Mouse (Mus musculus) left cerebral cortex, postnatal 25 days (tissue): Measurements from ENCODE around the gene Nrcam. TPM values are rescaled to one million over a fixed set of nuclear protein-coding genes. Genes with fewer than 3 reads are reported as not detected.

Experiments used
- DNase-seq, 2 experiments: peaks; one replicate each; pipeline ENCODE4 v3.0.0; 2022; ENCODE audit warnings: low spot score in 2 of 2, mixed read lengths in 1 of 2
- intact Hi-C: fragments of 180-260 bp; cut with DNase I; formaldehyde crosslinking; loops from one replicate; pipeline ENCODE4 v1.15.1; 2025
- total RNA-seq, 2 experiments: library from RNA; stranded (reverse); gene quantifications; 2 replicates each; pipeline ENCODE4 v1.2.3; 2021

Nrcam gene
- total RNA-seq, 2 experiments from 2014 or later, result 524 to 562 TPM

DNA sequence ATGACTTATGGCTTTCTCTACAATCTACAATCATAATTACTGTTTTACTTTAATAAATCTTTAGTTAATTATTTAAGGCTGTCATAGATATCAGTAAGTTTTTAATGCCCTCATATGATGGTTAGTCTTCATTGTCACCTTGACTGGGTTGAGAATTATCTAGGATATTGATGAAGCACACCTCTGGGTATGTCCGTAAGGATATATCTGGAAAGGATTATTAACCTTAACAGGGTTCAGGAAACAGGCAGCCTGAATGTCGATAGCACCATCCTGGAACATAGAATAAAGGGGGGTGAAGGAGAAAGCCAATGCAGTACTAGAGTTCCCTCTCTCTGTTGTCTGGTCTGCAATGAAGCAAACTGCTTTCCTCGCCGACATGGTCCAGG, 94.2 kb downstream of the Nrcam start:
- intact Hi-C loops, result no loop called here

DNA sequence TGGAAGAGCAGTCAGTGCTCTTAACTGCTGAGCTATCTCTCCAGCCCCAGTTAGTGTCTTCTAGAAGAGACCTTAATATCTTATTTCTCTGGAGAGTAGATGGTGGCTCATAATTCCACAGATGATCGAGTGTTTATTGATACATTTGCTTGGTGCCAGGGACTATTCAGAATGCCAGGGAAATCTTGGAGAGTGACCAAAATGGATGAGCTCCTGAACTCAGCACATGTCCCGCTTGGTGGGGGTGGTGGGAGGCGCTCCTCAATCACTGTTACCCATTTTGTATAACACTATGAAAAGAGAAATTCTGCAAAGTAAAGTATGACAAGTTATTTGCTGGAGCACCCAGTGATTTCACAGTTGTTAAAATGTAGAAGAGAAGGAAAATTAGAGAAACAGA, 95.3 kb downstream of the Nrcam start:
- no peak for DNase-seq
- intact Hi-C loops, result no loop called here

More for the DNA sequence above, 94.2 kb downstream of the Nrcam start:
- DNase-seq, result no peak

DNA sequence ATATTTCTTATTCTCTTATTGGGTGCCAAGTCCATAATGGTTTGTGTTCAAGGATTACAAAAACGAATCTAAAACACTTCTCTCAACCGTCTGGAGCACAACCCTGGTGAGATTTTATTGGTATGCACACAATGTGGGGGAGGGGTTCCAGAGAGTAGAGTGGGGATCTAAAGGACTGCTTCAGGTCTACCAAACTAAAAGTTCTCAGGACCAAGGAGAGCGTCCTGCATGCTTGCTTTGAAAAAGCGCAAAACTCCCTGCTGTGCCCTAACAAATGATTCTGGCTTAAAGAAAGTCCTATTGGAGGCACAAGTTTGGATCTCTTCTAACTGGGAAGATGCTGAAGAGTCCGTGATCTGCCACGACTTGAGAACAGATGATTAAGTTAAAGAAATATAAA, 96.4 kb downstream of the Nrcam start:
- DNase-seq, result no peak
- intact Hi-C loops, result no loop called here

DNA sequence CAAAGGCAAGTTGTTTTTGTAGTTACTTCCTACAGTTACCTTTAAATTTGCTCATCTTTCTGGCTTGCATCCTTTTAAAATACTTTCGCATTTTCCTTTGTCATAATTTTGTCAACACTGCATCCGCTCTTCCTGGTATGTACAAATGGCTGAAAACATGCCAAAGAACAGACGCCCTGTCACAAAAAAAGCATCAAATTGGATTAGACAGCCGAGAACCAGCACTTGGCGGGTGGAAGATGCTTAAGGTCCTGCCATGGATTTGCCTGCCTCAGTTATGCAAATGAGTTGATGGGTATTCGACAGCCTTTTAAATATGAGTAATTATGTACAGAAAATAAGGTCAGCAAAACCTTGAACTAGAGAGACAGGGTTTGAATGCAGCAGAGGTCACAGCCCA, 101.7 kb downstream of the Nrcam start:
- no peak for DNase-seq
- intact Hi-C loops, result no loop called here

DNA sequence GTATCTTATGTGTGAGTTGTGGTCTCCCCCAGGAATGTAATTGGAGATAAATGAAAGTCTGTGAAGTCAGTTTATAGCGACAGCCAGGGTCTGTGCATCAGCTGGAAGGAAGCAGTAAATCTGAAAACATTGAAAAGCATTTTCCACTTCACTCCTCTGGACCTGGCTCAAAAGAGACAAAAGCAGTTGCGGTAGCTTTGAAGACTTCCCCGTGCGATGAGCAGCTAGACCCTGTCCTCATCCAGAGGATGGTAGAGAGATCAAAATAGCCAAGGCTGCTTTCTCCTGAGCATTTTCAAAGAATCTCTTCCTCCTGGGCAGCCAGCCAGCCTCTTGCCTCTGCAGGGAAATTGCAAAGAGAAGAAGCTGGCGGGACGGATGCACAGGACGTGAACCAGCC, 102.3 kb downstream of the Nrcam start:
- DNase-seq, result peak; percentile 59 to 86
- intact Hi-C loops, result no loop called here

DNA sequence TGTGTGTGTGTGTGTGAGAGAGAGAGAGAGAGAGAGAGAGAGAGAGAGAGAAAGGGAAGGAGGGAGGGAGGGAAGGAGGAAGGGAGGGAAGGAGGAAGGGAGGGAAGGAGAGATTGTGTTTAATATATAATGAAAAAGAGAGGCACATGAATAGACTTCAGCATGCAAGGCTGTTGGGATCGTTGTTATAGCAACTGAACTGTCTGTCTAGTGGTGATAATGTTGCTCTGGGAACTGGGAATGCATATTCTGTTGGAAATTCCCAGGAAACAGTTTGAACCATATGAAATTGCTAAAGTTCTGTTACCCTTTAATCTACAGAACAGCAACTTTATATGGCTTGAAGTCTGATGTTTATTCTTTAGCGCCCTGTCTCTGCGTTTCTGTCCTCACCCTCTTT, 104.0 kb downstream of the Nrcam start:
- intact Hi-C loops, result no loop called here
- DNase-seq, result no peak

DNA sequence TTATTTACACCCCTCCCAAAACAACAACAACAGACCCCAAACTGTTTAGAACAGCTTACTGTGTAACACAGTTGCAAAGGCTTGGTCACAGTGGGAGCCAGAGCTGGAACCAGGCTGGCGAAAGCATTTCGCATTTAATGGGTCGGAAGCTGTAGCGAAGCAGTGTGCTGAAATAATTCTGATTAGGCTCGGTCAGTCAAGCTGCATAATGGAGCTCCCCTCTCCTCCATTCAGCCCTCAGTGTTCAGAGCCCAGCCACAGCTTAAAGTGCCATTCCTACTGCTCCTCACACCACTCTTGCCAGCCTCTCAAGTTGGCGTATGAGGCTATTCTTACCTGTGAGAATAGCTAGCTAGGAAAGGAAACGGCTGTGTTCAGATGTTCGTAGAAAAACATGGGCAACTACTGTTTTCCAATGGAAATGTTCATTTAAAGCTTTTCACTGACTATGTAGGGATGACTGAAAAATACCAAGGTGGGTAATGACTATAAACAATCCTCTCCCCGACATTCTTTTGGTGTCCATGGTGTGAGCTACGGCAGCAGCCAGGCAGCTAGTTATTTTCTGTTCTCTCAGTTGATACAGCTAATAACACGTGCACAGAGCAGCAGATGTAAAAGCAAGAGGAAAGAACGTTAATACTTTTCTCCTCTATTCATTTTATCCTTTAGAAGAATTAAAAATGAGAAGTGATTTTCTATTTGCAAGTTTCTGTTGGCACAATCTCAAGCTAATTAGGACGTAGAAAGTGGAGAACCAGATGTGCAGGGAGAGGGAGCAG, 108.6 kb downstream of the Nrcam start:
- intact Hi-C loops, result loop anchor here (5.0 kb wide), 1 partner anchor 105 kb away; no protein-coding TSS in a partner anchor
- DNase-seq, result peak; percentile 21 to 34

DNA sequence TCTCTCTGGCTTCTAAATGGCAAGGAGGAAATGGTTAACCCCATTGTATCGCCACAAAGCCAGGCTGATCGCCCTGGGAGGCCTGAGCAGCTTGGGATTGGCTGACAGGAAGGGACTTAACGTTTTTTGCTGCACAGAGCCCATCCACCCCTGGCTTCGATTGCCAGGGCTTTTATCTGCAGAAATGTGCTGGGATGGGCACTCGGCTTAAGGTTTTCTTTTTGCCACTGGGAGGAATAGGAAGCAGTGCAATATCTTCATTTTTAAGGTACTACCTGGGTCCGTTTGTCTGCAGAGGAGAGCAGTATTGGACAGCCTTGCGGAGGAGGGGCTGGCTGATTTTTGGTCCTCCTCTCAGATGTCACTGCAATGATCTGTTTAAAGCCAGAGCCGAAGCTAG, 110.2 kb downstream of the Nrcam start:
- DNase-seq, result no peak
- intact Hi-C loops, result loop anchor here (5.0 kb wide), 1 partner anchor 107 kb away; no protein-coding TSS in a partner anchor

DNA sequence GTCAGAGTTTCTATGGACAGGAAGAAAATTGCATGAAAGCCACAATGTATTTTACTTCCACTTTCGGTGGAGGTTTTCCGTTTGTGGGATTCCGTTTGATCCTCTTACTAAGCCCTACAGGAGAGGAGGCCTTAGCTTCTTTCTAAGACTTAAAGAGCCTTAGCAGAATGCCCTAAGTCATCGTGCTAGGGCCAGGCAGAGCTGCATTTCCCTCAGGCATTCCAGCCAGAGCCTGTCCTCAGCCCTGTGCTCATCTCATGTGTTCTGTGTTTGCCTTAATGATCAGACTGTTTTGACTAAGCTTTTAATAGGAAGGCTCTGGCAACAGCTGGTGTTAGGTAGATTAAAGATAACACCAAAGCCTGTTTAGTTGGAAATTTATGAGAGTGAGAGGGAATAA, 111.5 kb downstream of the Nrcam start:
- intact Hi-C loops, result no loop called here
- no peak for DNase-seq

DNA sequence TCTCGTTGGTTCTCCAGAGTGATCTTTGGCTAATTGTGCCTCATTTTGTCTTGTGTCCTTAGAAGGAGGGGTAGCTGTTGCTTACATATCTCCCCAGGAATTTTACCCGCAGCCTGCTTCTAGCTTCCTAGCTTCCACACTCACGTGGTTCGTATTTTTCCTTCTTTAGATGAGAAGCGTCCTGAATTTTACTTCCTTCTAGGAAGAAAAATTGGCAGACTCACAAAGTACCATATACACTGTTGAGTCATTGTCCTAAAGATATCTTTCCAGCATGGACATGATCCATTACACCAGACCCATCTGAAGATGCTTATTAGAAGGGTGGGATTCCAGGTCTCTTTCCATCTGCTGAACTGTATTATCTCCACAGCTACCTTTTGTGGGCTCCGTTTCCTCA, 122.2 kb downstream of the Nrcam start:
- peak in 1 of 2 experiments; percentile 68 for DNase-seq
- intact Hi-C loops, result loop anchor here (5.0 kb wide), 1 partner anchor 124 kb away; the partner anchor contains the start of gene Nrcam

DNA sequence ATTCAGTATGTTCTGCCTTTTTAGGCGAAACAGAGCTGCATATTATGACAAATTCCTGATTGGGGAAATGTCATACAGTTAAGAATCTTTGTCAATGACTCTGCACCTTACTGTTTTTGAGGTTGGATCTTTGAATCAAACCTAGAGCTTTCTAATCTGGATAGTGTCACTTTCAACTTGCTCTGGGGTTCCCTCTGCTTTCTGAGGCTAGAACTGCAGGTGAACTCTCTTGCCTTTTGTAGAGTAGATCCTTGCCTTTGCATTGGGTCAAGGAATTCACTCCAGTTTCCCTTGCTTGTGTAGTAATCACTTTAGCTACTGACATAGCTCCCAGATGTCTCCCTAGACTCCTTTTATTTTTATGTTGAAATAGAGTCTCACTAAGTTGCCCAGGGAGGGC, 123.1 kb downstream of the Nrcam start:
- intact Hi-C loops, result loop anchor here (5.0 kb wide), 1 partner anchor 124 kb away; the partner anchor contains the start of gene Nrcam
- peak in 1 of 2 experiments; percentile 45 for DNase-seq

DNA sequence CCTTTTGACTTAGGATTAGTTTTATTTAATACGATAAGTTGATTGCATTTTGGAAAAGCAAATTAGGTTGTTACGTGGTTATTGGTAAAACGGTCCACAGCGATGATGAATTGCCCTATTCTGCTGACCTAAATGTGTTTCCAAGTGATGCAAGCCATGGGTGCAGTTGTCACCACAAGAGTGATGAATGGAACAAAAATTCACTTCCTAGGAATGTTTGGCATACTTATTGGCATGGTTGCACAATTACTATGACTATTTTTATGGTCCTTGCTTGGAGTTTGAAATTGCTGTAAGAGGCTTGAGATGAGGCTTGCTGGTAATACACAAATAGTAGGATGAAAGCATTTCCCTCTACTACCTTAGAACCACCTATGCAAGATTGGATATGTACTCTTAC, 125.1 kb downstream of the Nrcam start:
- intact Hi-C loops, result loop anchor here (5.0 kb wide), 1 partner anchor 126 kb away; the partner anchor contains the start of gene Nrcam
- no peak for DNase-seq

DNA sequence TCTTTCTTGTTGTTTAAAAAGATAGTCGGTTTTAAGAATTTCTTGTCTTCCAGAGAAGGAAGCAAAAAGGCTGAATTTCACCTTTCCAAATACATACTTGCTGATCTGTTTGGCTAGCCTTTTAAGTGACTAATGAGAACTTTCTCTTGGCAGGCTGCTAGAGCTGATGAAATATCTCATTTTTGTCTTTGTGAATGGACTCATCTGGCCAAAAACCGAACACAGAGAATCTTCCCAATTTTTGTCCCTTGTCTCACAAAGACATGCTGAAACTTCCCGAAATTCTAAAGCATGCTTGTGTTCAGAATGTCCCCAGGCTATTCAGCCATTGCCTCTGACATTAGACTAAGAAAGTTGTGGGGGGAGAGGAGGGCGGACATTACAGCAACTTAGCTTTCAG, 129.3 kb downstream of the Nrcam start:
- DNase-seq, result no peak
- intact Hi-C loops, result loop anchor here (5.0 kb wide), 1 partner anchor 64 kb away; no protein-coding TSS in a partner anchor

DNA sequence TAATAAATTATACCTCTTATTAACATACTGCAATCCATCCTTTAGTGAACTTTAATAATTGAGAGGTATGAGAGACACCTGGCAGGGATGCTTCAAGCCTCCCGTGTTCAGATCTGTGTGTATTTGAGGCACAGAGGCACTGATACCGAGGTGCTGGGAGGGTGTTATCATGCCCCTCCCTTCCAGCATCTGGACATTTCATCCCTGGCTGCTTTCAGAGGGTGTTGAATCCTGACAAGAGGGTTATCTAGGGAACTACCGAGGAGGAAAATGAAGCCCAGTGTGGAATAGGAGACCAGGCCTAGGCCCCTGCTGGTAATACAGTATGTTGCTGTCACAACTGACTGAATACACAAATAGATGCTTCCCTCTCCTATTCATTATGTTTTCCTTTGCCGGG, 133.8 kb downstream of the Nrcam start:
- DNase-seq, result no peak
- intact Hi-C loops, result no loop called here

DNA sequence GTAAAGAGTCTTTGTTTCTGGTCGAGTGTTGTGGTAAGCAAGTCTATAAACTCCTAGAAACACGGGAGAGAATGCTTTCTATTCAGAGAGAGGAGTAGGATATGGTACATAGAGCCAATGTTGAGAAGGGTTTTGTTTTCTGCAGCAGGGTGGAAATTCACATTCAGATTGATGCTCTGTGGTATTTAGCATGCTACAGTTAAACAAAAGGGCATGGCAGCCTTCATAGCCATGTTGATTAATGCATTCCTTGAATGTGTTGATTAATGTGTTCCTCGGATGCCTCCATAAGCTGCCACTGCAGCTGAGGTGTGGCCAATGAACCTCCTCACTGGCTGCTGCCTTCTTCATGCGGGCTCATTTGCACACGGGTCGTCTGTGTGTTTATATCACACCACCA, 134.3 kb downstream of the Nrcam start:
- intact Hi-C loops, result no loop called here
- no peak for DNase-seq

DNA sequence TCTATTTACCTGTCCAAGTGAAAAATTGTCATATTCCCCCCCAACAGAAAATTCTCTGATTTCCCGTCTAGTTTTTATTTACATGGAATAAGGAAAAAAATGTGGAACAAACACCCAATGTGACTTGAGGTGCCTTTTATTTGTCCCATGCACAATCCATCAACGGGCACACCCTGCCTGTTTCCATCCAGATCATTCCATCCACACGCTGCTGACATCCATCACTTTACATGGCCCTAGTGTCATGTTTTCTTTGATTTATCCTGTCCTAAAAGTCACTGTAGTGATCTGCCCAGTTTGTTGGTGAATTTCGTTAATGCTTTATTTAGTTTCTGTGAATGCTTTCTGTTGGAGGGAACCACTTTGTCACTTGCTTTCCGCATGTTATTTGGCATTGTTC, 142.4 kb downstream of the Nrcam start:
- DNase-seq, result no peak
- intact Hi-C loops, result no loop called here

DNA sequence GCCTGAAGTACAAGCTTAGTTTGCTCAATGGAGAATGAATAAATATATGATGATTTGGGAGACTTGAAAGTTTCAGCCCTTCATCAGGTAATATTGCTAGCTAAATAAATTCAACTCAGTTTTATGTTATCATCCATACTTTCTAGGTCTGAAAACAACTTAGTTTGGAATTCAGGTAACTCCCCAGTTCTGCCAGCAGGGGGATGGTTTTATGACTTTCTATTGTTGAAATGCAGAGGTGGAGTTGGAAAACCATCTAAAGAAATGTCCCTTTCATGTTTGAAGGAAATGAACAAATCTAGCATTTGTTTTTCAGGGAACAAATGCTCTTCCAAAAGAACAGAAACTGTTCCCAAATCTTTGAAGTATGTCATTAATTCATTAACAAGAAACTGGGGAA, 146.7 kb downstream of the Nrcam start:
- intact Hi-C loops, result no loop called here

DNA sequence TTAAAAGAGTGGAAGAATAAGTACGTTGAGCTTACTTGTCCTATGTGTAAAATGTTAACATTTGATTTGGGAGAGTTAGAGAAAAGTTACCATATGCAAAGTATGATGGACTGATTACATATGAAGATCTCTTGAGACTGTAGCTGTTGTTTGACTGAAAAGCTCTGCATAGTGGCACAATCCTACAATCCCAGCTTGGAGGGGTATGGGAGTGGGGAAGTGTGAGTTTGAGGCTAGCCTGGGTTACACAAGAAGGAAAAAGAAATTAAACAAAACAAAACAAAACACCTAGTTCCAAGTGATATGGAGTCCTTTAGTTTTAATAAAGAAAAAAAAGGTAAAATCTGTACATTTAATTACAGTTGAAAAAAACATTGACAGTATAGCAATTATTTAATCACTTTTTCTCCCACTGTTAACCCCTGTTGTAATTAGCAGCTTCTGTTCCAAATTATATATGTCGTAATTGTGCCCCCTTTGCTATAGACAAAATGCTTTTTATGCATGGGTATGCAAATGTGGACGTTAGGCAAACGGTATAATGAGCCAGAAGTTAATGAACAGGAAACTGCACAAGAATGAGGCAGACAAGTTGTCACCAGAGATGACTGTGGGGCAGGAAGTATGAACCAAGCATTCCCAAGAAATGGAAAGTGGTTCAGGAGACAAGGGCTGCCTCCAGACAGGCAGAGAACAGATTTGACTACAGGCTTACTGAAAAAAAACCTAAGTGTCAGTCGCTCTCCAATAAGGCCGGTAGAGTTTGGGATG, 150.8 kb downstream of the Nrcam start:
- no peak for DNase-seq
- intact Hi-C loops, result no loop called here

More for the DNA sequence above, 146.7 kb downstream of the Nrcam start:
- DNase-seq, result no peak

DNA sequence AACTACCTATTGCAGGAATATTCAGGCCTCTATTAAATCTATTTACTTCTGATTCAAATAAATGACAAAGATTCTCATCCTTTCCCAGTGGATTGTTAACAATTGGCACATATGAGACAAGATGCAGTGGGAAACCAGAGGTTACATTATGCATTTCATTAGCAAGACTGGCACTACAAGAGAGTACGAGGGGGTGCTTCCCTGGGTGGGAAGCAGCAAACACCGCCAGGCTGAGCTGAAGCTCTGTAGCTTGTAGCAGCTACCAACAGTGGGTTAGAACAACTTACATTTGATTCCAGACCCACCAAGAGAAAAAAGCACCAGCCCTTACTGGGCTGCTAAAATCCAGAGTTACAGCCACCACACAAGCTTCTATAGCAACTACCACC, 151.3 kb downstream of the Nrcam start:
- intact Hi-C loops, result no loop called here

DNA sequence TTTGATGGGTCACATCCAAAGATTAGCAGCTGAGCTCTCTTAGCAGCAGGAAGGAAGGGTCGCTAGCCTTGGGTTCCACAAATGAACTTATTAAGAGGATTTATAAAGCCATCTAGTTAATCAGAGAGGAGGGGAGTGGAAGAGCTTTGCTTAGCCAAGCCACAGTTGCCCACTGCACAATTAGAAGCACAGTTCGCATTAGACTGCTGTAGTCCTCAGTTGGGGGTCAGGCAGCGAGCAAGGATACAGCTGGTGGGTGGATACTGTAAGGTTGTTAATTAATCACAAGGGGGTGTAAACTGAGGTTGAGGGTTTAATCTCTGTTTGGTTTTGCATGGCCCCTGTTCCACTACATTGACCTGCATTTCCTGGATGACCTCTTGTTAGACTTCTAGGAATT, 152.7 kb downstream of the Nrcam start:
- DNase-seq, result no peak

More for the DNA sequence above, 151.3 kb downstream of the Nrcam start:
- DNase-seq, result no peak

More for the DNA sequence above, 152.7 kb downstream of the Nrcam start:
- intact Hi-C loops, result no loop called here
